Mouse (Mus musculus): ENCODE data around the gene Hexb. TPM values are rescaled to one million over a fixed set of nuclear protein-coding genes. Genes with fewer than 3 reads are reported as not detected.
A peak's percentile ranks its signal among the peaks of the same experiment; 100 is the strongest.

Gene Hexb
- polyA plus RNA-seq, 1 experiment from 2014 or later: 18.4 TPM

DNA sequence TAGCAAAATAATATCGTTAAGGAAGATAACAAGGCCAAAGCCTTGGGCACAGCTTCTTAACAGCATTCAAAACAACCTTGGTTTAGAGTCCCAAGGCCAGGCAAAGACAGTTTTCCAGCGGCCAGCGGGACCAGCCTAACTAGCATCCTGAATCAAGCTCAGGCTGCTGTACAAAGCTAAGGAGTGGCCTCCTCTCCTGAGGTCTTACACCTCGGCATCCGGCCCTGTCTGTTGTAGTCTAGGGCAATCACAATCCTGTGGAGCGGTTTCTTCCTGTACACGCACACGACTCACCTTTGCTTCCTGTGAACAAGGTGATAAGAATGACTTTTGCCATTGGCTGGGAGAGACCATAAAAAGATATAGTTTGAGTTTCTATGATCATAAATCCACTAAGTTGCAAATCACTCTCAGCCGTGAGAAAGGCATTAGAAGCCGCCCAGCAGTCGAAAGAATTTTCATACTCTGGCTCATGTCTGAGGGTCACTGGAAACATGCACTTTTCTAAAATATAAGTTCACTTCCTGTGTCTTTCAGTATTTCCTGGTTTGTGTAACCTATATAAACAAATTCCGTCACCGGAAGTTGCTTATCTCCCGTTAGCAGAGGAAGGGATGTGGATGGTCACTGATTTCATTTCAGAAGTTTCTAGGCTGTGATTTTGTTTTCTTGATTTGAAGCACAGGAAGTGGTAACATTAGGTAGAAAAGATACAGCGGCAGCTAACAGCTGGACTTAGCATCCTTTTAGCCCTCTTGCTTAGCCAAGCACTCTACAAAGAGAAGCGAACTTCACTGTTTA, 40.2 kb upstream of the Hexb start:
- peak overlapping the region; percentile 75 for H3K27ac ChIP-seq (replicated peaks)

DNA sequence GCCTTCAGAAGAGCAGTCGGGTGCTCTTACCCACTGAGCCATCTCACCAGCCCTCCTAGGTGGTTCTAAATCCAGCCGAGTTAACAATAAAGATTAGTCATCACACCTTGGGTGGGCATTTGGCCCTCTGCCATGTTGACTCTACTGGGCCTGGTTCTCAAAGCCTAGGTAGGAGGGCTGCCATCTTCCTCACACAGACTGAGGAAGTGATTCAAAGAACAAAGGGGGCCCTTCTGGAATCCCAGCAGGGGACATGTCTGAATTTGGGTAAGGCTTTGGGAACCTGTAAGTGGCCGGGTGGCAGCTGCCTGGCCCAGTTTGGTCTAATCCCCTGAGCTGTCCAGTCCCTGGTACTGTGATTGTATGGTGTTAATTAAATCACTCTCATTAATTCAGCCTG, 39.5 kb upstream of the Hexb start:
- Histone ChIP-seq H3K4me1 (peaks cover 53% of the 10 kb centered on the region), H3K4me3 (no peak overlapping the region), H3K27ac (replicated peaks) (no peak overlapping the region; the same call in 1 of the 2 replicates), H3K36me3 (replicated peaks) (no peaks in the 10 kb centered on the region), H3K27me3 (replicated peaks; ENCODE audit: low read depth, poor library complexity, severe bottlenecking) (peaks cover 22% of the 10 kb centered on the region; the same call in 1 of the 2 replicates), H3K9me3 (no peaks in the 10 kb centered on the region)
- DNase-seq (ENCODE audit: low spot score): no peak
- WGBS: 48% methylated on average over 3 of the region's 3 CpGs

More for the DNA sequence above, 40.2 kb upstream of the Hexb start:
- H3K4me1 ChIP-seq: peaks cover 60% of the 10 kb centered on the region
- H3K4me3 ChIP-seq: no peak overlapping the region
- DNase-seq (ENCODE audit: low spot score): no peak
- H3K9me3 ChIP-seq: no peaks in the 10 kb centered on the region
- 60% methylated on average over 16 of the region's 16 CpGs for WGBS
- H3K27me3 ChIP-seq (replicated peaks; ENCODE audit: low read depth, poor library complexity, severe bottlenecking): peaks cover 22% of the 10 kb centered on the region; the same call in 1 of the 2 replicates
- H3K36me3 ChIP-seq (replicated peaks): no peaks in the 10 kb centered on the region

DNA sequence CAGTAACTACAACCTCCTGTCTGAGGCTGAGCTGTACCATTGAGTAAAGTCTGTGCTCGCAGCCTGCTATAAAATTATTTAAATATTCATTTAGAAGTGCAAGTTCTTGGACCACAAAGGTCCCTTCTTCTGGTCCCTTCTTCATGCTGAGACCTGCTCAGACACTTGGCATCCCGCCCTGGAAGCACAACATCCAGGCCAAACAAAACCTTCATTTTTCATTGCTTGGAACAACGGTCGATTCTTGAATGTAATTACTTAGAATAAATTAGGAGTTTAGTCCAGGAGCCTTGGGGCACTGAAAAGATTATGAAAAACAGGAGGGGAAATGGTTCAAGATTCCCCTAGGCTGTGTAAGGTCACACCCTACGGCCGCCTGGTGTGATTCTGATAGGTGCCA, 37.8 kb upstream of the Hexb start:
- Histone ChIP-seq H3K9me3 (no peaks in the 10 kb centered on the region), H3K4me1 (peaks cover 41% of the 10 kb centered on the region), H3K4me3 (no peak overlapping the region), H3K27me3 (replicated peaks; ENCODE audit: low read depth, poor library complexity, severe bottlenecking) (peaks cover 22% of the 10 kb centered on the region; the same call in 1 of the 2 replicates), H3K36me3 (replicated peaks) (no peaks in the 10 kb centered on the region), H3K27ac (replicated peaks) (no peak overlapping the region)
- WGBS: 65% methylated on average over 6 of the region's 6 CpGs
- no peak for DNase-seq (ENCODE audit: low spot score)

DNA sequence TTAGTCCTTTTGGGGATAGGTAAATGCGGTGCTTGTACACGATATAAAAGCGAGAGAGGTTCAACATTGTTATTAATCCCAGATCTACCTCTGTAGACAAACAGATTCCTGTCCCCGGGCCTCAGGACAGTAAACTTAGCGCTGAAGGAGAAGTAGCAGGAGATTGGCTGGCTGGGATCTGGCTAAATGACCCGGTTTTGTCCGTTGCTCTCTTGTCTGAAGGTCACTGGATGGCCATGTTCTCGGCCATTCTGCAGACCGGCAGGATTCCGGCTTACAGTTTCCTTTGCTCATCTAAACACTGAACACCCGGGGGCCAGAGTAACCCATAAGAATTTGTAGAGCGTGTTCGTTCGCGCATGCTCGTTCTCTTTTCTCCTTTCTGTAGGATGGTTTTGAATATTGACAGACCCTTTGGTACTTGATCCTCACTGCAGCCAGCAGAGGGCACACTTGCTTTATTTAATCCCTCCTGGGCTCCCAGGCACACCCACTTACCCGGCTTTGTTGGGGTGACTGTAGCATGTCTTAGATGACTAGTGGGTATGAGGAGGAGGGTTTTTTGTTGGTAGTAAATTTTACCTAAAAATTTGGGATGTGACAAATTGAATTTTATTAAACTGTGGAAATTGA, 36.7 kb upstream of the Hexb start:
- WGBS: 17% methylated on average over 17 of the region's 17 CpGs
- H3K36me3 ChIP-seq (replicated peaks): no peaks in the 10 kb centered on the region
- DNase-seq (ENCODE audit: low spot score): peak; percentile 89
- H3K4me3 ChIP-seq: peak overlapping the region; percentile 55
- H3K4me1 ChIP-seq: peaks cover 31% of the 10 kb centered on the region
- peak overlapping the region; percentile 71 for H3K27ac ChIP-seq (replicated peaks)
- peaks cover 22% of the 10 kb centered on the region; the same call in 1 of the 2 replicates for H3K27me3 ChIP-seq (replicated peaks; ENCODE audit: low read depth, poor library complexity, severe bottlenecking)
- H3K9me3 ChIP-seq: no peaks in the 10 kb centered on the region

DNA sequence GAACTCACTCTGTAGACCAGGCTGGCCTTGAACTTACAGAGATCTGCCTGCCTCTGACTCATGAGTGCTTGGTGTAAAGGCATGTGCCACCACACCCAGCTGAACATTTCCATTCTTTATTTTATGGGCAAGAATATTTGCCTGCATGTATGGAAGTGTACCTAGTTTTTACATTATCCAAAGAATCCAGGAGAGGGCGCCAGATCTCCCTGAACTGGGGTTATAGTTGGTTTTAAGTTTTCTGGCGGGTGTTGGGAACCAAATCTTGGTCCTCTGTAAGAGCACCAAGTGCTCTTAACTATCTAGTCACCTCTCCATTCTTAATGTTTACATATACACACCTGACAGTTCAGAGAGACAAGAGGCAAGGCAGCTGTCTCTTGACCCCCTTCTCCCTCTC, 34.9 kb upstream of the Hexb start:
- DNase-seq (ENCODE audit: low spot score): no peak
- Histone ChIP-seq H3K9me3 (no peaks in the 10 kb centered on the region), H3K4me3 (no peak overlapping the region), H3K27ac (replicated peaks) (no peak overlapping the region), H3K4me1 (peaks cover 13% of the 10 kb centered on the region), H3K36me3 (replicated peaks) (no peaks in the 10 kb centered on the region), H3K27me3 (replicated peaks; ENCODE audit: low read depth, poor library complexity, severe bottlenecking) (0 out of 2 replicates have a peak, but pooled peaks cover 12% of the 10 kb centered on the region)
- WGBS: 70% methylated on average over 2 of the region's 2 CpGs

DNA sequence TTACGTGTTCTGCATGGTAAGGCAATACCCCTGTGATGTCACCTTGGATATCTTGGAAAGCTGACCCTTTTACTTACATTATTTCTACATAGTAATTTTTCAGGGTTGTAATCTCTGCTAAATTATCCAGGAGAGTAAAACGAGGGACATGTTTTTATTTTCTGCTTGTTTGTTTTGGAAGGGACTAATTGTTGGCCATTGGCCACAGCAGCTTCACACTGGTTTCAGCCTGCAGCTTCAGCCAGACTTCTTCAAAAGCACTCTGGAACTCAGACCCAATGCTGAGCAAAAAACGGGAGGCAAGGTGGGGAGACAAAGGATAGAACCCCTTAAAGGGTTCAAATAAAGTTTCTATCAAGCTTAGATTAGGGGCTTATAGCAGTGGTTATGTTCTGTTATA, 31.9 kb upstream of the Hexb start:
- H3K9me3 ChIP-seq: peaks cover 9% of the 10 kb centered on the region; the same call in 1 of the 2 replicates
- peaks cover 11% of the 10 kb centered on the region for H3K4me1 ChIP-seq
- WGBS: 80% methylated on average over 3 of the region's 3 CpGs
- no peak overlapping the region for H3K27ac ChIP-seq (replicated peaks)
- no peak overlapping the region for H3K4me3 ChIP-seq
- no peaks in the 10 kb centered on the region for H3K27me3 ChIP-seq (replicated peaks; ENCODE audit: low read depth, poor library complexity, severe bottlenecking)
- no peaks in the 10 kb centered on the region for H3K36me3 ChIP-seq (replicated peaks)
- DNase-seq (ENCODE audit: low spot score): no peak

DNA sequence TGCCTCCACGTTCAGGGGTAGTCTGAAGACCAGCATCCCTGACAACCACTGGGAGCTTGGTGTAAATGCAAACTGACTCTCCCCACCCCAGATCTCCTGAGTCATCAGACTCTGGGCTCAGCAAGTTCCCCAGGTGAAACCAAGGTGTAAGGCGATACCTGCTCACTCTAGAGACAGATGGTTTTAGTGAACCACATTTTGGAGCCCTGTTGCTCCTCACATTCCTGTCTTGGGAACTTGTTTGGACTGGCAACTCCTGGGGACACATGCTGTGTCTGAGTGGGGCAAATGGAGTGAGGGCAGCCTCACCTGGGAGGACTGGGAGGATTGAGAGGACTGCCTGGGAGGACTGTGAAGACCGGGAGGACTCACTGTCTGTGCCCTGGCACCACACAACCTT, 29.6 kb upstream of the Hexb start:
- 86% methylated on average over 3 of the region's 3 CpGs for WGBS
- Histone ChIP-seq H3K4me3 (no peak overlapping the region), H3K27me3 (replicated peaks; ENCODE audit: low read depth, poor library complexity, severe bottlenecking) (no peaks in the 10 kb centered on the region), H3K9me3 (peaks cover 9% of the 10 kb centered on the region; the same call in 1 of the 2 replicates), H3K4me1 (peaks cover 16% of the 10 kb centered on the region), H3K27ac (replicated peaks) (no peak overlapping the region), H3K36me3 (replicated peaks) (no peaks in the 10 kb centered on the region)
- no peak for DNase-seq (ENCODE audit: low spot score)

DNA sequence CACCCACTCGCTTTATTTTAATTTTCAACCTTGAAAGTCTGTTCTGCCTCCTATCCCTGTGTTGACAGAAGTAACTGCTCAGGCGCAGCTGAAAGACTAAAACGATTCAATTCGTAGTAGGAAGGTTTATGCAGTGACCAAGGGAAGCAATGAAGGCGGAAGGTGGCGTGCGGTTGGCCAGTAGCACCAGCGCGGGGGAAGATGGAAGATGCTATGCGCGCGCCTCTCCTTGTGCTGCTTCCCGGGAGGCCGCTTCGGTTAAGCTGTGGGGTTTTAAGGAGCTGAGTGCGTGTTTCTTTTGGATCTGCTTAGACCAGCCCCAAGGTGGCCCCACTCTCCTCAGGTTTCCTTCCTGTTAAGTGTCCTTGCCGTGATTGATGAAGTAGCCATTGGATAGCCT, 27.0 kb upstream of the Hexb start:
- 75% methylated on average over 17 of the region's 17 CpGs for WGBS
- peaks cover 9% of the 10 kb centered on the region; the same call in 1 of the 2 replicates for H3K9me3 ChIP-seq
- no peak overlapping the region for H3K4me3 ChIP-seq
- no peaks in the 10 kb centered on the region for H3K27me3 ChIP-seq (replicated peaks; ENCODE audit: low read depth, poor library complexity, severe bottlenecking)
- no peak overlapping the region for H3K27ac ChIP-seq (replicated peaks)
- peaks cover 16% of the 10 kb centered on the region for H3K4me1 ChIP-seq
- no peak for DNase-seq (ENCODE audit: low spot score)
- H3K36me3 ChIP-seq (replicated peaks): no peaks in the 10 kb centered on the region

DNA sequence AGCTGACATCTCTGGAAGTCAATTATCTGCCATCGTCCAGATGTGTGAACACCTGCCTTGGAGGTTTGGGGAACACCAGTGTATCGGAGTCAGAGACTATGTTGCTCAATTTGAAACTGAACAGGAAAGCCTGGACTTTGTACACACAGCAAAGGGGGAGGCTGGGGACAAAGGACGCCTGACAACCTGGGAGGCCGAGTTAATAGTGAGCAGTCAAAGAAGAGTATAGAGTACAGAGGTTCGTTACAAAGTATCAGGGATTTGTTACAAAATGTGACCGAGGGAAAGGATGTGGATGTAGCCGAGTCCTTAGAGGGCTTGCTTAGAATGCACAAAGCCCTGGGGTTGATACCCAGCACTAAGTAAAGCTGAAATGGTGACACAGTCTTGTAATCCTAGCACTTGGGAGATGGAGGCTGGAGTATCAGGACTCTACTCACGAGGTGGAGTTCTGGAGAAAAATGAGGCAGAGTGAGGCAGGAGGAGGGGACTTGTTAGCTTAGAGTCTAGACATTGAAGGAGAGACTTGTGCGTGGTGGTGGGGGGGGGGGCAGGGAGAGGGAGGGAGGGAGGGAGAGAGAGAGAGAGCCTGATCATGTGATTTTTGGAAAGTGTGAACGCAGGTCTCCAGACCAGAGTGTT, 26.3 kb upstream of the Hexb start:
- WGBS: 78% methylated on average over 10 of the region's 10 CpGs
- no peak overlapping the region for H3K27ac ChIP-seq (replicated peaks)

DNA sequence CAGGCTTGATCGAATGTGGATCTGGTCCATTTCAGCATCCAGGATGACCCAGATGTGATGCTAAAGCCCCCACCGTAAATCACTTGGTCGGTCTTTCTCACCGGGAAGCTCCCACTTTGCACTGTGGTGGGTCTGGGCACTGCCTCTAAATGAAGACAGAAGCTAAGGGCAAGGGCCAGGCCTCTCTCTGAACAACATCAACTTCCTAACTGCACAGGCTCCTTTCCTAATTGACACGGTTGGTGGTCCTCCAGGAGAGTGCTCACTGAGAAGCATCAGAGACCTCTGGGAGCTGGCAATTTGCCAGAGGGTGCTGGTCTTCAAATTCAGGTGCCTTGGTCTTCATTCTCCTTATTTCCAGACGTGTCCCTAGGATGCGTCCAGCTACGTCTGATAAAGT, 25.7 kb upstream of the Hexb start:
- H3K4me3 ChIP-seq: no peak overlapping the region
- H3K9me3 ChIP-seq: peaks cover 9% of the 10 kb centered on the region; the same call in 1 of the 2 replicates
- no peaks in the 10 kb centered on the region for H3K36me3 ChIP-seq (replicated peaks)
- H3K4me1 ChIP-seq: peaks cover 16% of the 10 kb centered on the region
- no peaks in the 10 kb centered on the region for H3K27me3 ChIP-seq (replicated peaks; ENCODE audit: low read depth, poor library complexity, severe bottlenecking)
- 89% methylated on average over 8 of the region's 8 CpGs for WGBS
- no peak for DNase-seq (ENCODE audit: low spot score)
- no peak overlapping the region for H3K27ac ChIP-seq (replicated peaks)

More for the DNA sequence above, 26.3 kb upstream of the Hexb start:
- Histone ChIP-seq H3K9me3 (peaks cover 9% of the 10 kb centered on the region; the same call in 1 of the 2 replicates), H3K36me3 (replicated peaks) (no peaks in the 10 kb centered on the region), H3K27me3 (replicated peaks; ENCODE audit: low read depth, poor library complexity, severe bottlenecking) (no peaks in the 10 kb centered on the region), H3K4me1 (peaks cover 16% of the 10 kb centered on the region), H3K4me3 (no peak overlapping the region)
- DNase-seq (ENCODE audit: low spot score): no peak

DNA sequence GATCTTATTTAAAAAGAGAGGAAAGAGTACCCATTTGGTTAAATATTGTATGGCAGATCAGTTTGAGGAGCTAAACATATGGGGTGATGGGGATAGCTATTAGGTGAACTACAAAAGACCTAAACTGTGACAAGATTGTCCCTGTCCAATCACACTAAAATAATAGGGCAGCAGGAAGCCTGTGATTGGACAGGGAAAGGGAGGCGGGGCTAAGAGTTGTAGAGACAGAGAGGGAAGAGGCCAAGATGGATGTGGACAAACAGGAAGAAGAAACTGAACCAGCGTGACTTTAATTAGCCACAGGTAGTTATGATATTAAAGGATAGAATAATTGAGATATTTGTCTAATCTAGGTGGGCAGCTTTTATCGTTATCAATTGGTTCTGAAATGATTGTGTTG, 21.9 kb upstream of the Hexb start:
- no peak overlapping the region for H3K27ac ChIP-seq (replicated peaks)
- no peaks in the 10 kb centered on the region for H3K9me3 ChIP-seq
- H3K36me3 ChIP-seq (replicated peaks): no peaks in the 10 kb centered on the region
- H3K27me3 ChIP-seq (replicated peaks; ENCODE audit: low read depth, poor library complexity, severe bottlenecking): no peaks in the 10 kb centered on the region
- WGBS: 87% methylated on average over 3 of the region's 3 CpGs
- H3K4me1 ChIP-seq: peaks cover 25% of the 10 kb centered on the region
- no peak for DNase-seq (ENCODE audit: low spot score)
- no peak overlapping the region for H3K4me3 ChIP-seq

DNA sequence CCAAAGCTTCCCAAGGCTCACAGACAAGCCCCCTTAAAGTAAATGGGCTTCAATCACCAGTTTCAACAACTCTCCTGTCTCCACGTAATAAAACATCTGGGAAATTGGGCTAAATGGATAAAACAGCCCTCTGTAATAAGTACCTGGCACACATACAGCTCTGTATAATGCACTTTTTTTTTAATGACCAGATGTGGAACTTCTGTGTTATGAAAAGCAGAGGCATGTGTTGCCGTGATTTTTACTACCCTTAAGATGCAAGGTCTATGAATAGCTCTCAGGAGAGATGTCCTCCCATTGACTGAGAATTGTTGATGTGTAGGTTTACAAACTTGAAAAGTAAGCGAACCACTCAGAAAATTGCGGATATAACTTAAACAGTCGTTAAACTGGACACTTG, 18.0 kb upstream of the Hexb start:
- no peak overlapping the region for H3K27ac ChIP-seq (replicated peaks)
- H3K9me3 ChIP-seq: no peaks in the 10 kb centered on the region
- no peak for DNase-seq (ENCODE audit: low spot score)
- no peaks in the 10 kb centered on the region for H3K36me3 ChIP-seq (replicated peaks)
- H3K4me3 ChIP-seq: no peak overlapping the region
- 0 out of 2 replicates have a peak, but pooled peaks cover 4% of the 10 kb centered on the region for H3K27me3 ChIP-seq (replicated peaks; ENCODE audit: low read depth, poor library complexity, severe bottlenecking)
- WGBS: 80% methylated on average over 5 of the region's 5 CpGs
- peaks cover 36% of the 10 kb centered on the region for H3K4me1 ChIP-seq

Measured in embryonic facial prominence, embryonic 10.5 days (tissue).